Mouse (Mus musculus): ENCODE measurements around the gene Ercc4. TPM values are rescaled to one million over a fixed set of nuclear protein-coding genes. Genes with fewer than 3 reads are reported as not detected.

Ercc4 gene
- total and polyA plus RNA-seq, 2 experiments, result 5.4 to 5.6 TPM

DNA sequence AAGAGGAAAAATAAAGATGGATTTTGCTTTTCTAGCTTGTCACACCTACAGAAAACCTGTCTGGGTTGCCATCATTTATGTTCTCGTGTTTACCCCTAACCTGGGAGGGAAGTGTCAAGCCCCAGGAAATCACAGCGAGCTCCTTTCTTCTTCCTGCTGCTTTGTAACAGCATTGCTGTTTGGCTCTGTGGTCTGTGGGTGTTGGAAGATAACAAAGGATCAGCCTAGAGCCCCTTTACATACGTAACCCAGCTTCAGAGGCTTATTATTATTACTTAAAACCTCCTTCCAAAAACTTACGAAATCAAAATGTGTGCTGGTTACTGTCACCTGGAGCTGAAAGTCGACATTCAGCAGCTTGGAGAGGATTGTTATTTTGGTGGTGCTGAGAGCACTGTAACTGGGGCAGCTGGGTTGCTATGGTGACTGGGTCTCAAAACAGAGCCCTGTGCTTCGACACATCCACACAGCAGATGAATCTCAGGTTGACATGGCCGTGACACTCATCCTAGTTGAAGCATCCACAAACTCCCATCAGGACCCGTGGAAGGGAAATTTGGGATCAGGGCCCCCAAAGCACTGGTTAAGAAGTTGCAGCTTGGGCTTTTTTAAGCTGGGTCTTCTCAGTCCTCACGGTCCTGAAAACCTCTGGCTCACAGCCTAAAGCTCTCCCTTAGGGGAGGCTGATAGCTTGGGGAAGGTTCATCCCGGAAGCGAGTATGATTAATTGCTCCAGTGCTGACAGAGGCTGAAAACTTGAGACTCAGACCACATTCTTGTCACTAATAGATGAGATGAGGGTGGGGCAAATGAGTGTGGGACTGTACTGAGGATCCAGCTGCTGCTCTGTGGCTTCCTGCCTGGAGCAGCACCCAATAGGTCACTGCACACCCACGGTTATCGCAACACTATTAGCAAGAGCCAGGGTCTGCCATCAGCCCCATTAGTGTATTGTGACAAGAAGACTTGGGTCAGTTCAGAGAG is 49.7 kb downstream of the Ercc4 start:
- H3K9ac ChIP-seq (ENCODE audit: low read depth, low read length), result no peak overlapping the region
- TF ChIP-seq POLR2A (IDR thresholded peaks at IDR 0.05; ENCODE audit: extremely low read depth, insufficient read depth, low read length) (no peak), CTCF (IDR thresholded peaks at IDR 0.05; ENCODE audit: low read depth, low read length) (no peak)
- H3K27ac ChIP-seq (replicated peaks; ENCODE audit: insufficient read depth, low read depth, low read length), result no peak overlapping the region
- H3K27me3 ChIP-seq (ENCODE audit: control insufficient read depth, insufficient read depth, low read length), result no peaks in the 10 kb centered on the region
- H3K4me1 ChIP-seq (ENCODE audit: control insufficient read depth, insufficient read depth, low read length), result peaks cover 4% of the 10 kb centered on the region; the same call in 1 of the 2 replicates
- no peak overlapping the region for H3K4me3 ChIP-seq (ENCODE audit: insufficient read depth, low read depth, low read length)
- H3K36me3 ChIP-seq (ENCODE audit: control insufficient read depth, insufficient read depth, low read length), result no peaks in the 10 kb centered on the region
- DNase-seq (ENCODE audit: extremely low read depth, low read depth, low spot score), result peak; percentile 39
- 55% methylated on average over 13 of the region's 13 CpGs for WGBS
- no peaks in the 10 kb centered on the region for H3K79me2 ChIP-seq (ENCODE audit: control insufficient read depth, insufficient read depth, low read length)

- Histone ChIP-seq H3K4me3 (ENCODE audit: insufficient read depth, low read depth, low read length) (peak overlapping the region; percentile 41), H3K9ac (ENCODE audit: low read depth, low read length) (peak overlapping the region; percentile 62), H3K27me3 (ENCODE audit: control insufficient read depth, insufficient read depth, low read length) (no peaks in the 10 kb centered on the region)
These were observed 50.6 kb downstream of the Ercc4 start for GRCm38 (mm10) chr16:13159927-13160644.

DNA sequence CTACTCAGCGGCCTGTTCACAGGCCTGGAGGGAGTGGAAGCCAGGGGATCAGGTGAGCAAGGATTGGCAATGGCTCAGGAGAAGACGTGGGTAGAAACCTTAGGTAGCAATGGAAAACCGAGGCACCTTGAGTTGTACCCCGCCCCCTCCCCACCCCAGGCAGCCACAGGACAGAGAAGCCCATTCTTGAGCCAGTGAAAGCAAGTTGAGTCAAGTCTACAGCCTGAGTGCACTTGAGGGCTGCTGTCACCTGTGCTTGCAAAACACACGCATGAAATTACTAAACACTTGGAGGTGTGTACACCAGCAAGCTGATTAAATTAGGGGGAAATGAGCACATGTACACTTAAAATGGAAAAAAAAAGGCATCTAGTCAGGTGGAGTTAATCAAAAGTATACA is 52.0 kb downstream of the Ercc4 start:
- Histone ChIP-seq H3K36me3 (ENCODE audit: control insufficient read depth, insufficient read depth, low read length) (no peaks in the 10 kb centered on the region), H3K27ac (replicated peaks; ENCODE audit: insufficient read depth, low read depth, low read length) (no peak overlapping the region), H3K27me3 (ENCODE audit: control insufficient read depth, insufficient read depth, low read length) (no peaks in the 10 kb centered on the region), H3K4me1 (ENCODE audit: control insufficient read depth, insufficient read depth, low read length) (peaks cover 4% of the 10 kb centered on the region; the same call in 1 of the 2 replicates), H3K79me2 (ENCODE audit: control insufficient read depth, insufficient read depth, low read length) (no peaks in the 10 kb centered on the region), H3K4me3 (ENCODE audit: insufficient read depth, low read depth, low read length) (no peak overlapping the region), H3K9ac (ENCODE audit: low read depth, low read length) (no peak overlapping the region)
- DNase-seq (ENCODE audit: extremely low read depth, low read depth, low spot score), result peak; percentile 43
- TF ChIP-seq CTCF (IDR thresholded peaks at IDR 0.05; ENCODE audit: low read depth, low read length), result no peak
- no peak for TF ChIP-seq POLR2A (IDR thresholded peaks at IDR 0.05; ENCODE audit: extremely low read depth, insufficient read depth, low read length)
- 75% methylated on average over 5 of the region's 5 CpGs for WGBS

More at GRCm38 (mm10) chr16:13159927-13160644, 50.6 kb downstream of the Ercc4 start:
- Histone ChIP-seq H3K27ac (replicated peaks; ENCODE audit: insufficient read depth, low read depth, low read length) (peak overlapping the region; percentile 49; the same call in 1 of the 2 replicates), H3K79me2 (ENCODE audit: control insufficient read depth, insufficient read depth, low read length) (no peaks in the 10 kb centered on the region), H3K4me1 (ENCODE audit: control insufficient read depth, insufficient read depth, low read length) (peaks cover 4% of the 10 kb centered on the region; the same call in 1 of the 2 replicates), H3K36me3 (ENCODE audit: control insufficient read depth, insufficient read depth, low read length) (no peaks in the 10 kb centered on the region)
- DNase-seq (ENCODE audit: extremely low read depth, low read depth, low spot score), result peak; percentile 94
- WGBS, result 3% methylated on average over 29 of the region's 29 CpGs
- TF ChIP-seq CTCF (IDR thresholded peaks at IDR 0.05; ENCODE audit: low read depth, low read length) (peak; percentile 99), POLR2A (IDR thresholded peaks at IDR 0.05; ENCODE audit: extremely low read depth, insufficient read depth, low read length) (no peak)

GRCm38 (mm10) chr16:13167731-13168130 is 58.2 kb downstream of the Ercc4 start:
- Histone ChIP-seq H3K79me2 (ENCODE audit: control insufficient read depth, insufficient read depth, low read length) (no peaks in the 10 kb centered on the region), H3K4me3 (ENCODE audit: insufficient read depth, low read depth, low read length) (no peak overlapping the region), H3K36me3 (ENCODE audit: control insufficient read depth, insufficient read depth, low read length) (no peaks in the 10 kb centered on the region), H3K4me1 (ENCODE audit: control insufficient read depth, insufficient read depth, low read length) (no peaks in the 10 kb centered on the region), H3K27ac (replicated peaks; ENCODE audit: insufficient read depth, low read depth, low read length) (no peak overlapping the region), H3K27me3 (ENCODE audit: control insufficient read depth, insufficient read depth, low read length) (no peaks in the 10 kb centered on the region), H3K9ac (ENCODE audit: low read depth, low read length) (no peak overlapping the region)
- TF ChIP-seq CTCF (IDR thresholded peaks at IDR 0.05; ENCODE audit: low read depth, low read length) (no peak), POLR2A (IDR thresholded peaks at IDR 0.05; ENCODE audit: extremely low read depth, insufficient read depth, low read length) (no peak)
- WGBS, result 45% methylated on average over 3 of the region's 3 CpGs
- peak; percentile 45 for DNase-seq (ENCODE audit: extremely low read depth, low read depth, low spot score)

GRCm38 (mm10) chr16:13173055-13173742 is 63.7 kb downstream of the Ercc4 start:
- Histone ChIP-seq H3K9ac (ENCODE audit: low read depth, low read length) (no peak overlapping the region), H3K79me2 (ENCODE audit: control insufficient read depth, insufficient read depth, low read length) (no peaks in the 10 kb centered on the region), H3K36me3 (ENCODE audit: control insufficient read depth, insufficient read depth, low read length) (no peaks in the 10 kb centered on the region), H3K27ac (replicated peaks; ENCODE audit: insufficient read depth, low read depth, low read length) (no peak overlapping the region), H3K4me3 (ENCODE audit: insufficient read depth, low read depth, low read length) (no peak overlapping the region), H3K27me3 (ENCODE audit: control insufficient read depth, insufficient read depth, low read length) (no peaks in the 10 kb centered on the region), H3K4me1 (ENCODE audit: control insufficient read depth, insufficient read depth, low read length) (no peaks in the 10 kb centered on the region)
- WGBS, result 92% methylated on average over 5 of the region's 5 CpGs
- DNase-seq (ENCODE audit: extremely low read depth, low read depth, low spot score), result no peak
- TF ChIP-seq POLR2A (IDR thresholded peaks at IDR 0.05; ENCODE audit: extremely low read depth, insufficient read depth, low read length) (no peak), CTCF (IDR thresholded peaks at IDR 0.05; ENCODE audit: low read depth, low read length) (no peak)

Measured in liver, adult 2 months (tissue).